Mouse (Mus musculus) left cerebral cortex, adult 18-20 months (tissue): ENCODE data around the gene Gm20517. TPM values are rescaled to one million over a fixed set of nuclear protein-coding genes. Genes with fewer than 3 reads are reported as not detected.

ENCODE experiments used
- DNase-seq, 2 experiments: peaks; one replicate each; pipeline ENCODE4 v3.0.0; 2021 to 2022; ENCODE audit warnings: low spot score in 2 of 2, mixed read lengths in 1 of 2
- total RNA-seq, 2 experiments: library from RNA; stranded (reverse); gene quantifications; 2 replicates each; pipeline ENCODE4 v1.2.3; 2021

Gm20517 gene
- total RNA-seq, 2 experiments from 2014 or later: 3.3 to 8.3 TPM

DNA sequence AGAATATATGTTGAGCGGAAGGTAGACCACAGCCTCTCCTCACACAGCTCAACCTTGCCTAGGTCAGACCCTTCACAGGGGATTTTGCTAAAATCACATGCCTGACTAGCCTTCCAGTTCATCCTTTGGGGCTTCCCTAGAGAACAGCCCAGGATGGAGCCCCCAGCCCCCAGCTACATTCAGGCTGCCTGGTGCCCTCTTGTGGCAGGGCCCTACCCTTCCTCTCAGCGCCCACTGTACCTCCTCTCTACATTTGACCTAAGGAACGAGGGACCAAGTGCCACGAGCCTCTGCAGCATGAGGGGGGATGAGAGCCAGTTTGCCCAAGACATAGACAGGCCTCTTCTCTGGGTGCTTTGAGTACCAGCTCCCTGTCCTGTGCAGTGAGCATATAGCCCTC, 93.3 kb downstream of the Gm20517 start:
- no peak for DNase-seq

DNA sequence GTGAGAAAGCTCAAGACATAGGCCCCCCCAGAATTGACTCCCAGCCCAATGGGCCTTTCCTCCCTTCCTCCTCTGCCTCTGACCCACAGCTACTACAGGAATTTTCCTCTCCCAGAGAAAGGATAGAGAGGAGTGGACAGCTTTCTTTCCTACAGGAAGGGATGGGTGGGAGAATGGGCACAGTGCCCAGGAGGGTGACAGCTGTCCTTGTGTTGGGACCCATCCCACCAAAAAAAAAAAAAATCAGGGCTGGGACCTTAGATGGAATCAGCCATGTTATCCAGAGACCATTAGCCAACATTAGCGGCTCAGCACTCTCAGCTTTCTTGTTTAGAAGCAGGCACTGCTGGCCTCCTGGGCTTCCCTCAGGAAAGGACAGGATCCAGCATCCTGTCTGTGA, 94.8 kb downstream of the Gm20517 start:
- DNase-seq: no peak

DNA sequence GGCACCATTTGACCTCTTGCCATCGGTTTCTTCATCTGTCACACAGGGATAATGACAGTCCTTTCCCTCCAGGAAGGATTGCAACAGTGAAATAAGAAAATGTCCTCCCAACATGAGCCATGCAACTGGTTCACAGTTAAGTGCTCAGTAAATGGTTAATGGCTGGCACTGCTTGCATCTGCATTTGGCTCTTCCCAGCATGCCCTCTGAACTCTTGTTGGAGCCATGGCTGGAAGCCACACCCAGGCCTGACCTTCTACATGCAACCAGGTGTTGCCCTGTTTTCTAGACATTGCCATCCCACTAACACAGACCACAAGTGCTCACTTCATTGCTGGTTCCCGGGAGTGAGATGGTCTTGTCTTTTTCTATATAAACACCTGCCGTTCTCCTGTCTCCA, 96.6 kb downstream of the Gm20517 start:
- no peak for DNase-seq

DNA sequence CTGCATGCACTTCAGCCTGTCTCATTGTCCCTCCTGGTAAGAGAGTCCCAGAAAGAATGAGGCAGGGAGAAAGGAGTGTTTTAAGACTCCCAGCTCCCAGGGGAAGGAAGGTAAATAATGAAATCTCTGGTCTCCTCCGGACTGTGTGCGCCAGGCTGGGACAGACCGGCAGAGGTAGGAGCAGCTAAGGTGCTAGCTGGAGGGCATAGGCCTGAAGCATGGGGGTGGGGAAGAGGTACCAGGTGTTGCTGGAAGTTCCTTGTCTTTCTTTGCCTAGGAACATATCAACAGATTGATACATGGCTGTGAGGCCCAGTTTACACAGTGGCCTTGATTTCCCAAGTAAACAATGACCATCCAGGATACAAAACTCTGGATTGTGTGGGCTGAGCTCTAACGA, 97.6 kb downstream of the Gm20517 start:
- no peak for DNase-seq

DNA sequence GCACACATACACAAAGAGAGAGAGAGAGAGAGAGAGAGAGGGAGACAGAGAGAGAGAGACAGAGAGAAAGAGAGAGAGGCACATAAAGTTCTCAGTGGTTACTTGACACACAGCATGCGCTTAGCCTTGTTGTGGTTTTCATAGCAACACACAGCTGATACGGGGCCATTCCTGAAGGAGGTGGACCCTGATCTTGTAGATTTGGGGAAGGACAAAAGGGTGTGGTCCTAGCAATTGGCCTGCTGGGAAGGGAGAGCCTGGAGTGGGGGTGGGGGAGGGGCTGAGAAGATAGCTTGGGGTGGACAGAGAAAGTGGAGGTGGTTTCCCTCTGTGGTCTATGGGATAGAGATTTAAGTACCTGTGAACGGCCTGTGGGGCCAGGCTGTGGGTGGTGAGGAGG, 98.6 kb downstream of the Gm20517 start:
- DNase-seq: no peak

DNA sequence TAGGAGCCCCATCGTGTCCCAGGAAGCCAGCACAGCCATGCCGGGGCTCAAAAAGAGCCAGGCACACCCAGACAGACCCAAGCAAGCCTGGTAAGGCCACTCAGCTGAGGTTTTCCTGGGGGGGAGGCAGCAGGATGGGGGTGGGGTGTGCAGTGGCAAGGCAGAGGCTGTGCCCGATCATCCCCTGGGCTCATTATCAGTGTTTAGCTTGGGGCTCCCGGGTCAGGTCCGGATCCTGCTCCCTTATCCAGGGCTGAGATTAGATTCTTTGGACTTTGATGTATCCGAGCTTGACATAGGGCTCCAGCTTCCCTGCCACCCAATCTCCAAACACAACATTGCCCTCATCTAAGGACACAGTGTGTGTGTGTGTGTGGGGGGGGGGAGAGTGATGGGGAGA, 100.5 kb downstream of the Gm20517 start:
- DNase-seq: no peak

DNA sequence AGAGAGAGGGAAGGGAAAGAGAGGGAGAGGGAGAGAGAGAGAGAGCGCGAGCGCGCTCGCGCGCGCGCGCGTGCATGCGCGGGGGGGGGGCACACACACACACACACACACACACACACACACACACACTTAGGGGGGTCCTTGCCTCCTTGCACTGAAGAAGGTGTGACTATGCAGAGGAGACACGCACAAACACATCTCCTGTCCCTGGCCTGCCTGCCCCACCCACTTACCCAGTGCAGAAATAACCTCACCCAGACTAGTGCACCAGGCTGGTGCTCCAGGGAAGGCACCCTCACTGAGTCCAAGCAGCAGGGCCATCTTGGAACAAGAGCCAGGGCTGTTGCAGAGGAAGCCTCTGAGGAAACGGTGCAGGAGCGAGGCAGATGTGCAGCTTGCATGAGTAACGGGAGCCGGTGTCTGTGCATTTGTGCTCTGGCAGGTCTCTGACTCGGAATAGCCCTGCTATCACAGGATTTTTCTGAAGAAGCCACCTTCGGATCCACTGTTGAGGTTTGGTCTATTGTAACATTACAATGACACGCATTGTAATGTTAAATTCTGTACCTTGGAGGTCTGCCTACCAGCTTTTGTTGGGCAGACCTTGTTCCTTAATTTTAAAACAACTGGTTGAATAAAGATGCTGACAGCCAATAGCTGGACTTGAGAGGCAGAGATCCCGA, 101.6 kb downstream of the Gm20517 start:
- no peak for DNase-seq

DNA sequence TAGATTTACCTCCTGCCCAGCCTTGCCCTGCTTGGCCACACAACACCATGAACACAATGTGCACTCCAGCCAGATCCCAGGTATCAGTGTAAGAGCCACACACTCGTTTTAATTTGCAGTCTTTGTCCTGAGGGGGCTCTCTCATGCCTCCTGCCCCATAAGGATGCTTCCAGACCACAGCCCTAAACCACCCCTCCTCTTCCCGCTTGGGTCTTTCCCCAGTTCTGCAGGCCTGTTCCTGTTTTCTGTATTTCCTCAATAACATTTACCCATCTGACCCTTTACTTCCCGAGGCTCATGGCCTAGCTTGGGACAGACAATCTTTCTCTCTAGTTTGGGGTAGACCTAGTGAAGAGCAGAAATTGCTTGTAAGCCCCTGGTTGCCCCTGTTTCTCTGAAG, 103.6 kb downstream of the Gm20517 start:
- DNase-seq: no peak

DNA sequence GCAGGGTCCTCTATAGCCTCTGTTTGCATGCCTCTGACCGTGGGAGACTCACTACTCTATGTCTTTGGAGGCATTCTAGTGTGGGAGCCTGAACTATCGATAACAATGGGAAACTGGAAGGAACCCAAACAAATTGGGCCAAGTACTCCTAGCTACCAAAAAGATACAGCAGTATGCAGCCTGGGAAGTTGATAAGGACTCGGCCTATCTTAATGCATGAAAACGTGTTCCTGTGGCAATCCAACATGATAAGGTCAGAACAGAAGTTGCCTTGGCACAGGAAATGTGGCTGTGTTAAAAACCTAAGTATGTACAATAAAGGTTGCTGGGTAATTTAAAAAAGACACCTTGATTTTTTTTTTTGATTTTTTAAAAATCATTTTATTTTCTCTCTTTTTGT, 109.8 kb downstream of the Gm20517 start:
- no peak for DNase-seq

DNA sequence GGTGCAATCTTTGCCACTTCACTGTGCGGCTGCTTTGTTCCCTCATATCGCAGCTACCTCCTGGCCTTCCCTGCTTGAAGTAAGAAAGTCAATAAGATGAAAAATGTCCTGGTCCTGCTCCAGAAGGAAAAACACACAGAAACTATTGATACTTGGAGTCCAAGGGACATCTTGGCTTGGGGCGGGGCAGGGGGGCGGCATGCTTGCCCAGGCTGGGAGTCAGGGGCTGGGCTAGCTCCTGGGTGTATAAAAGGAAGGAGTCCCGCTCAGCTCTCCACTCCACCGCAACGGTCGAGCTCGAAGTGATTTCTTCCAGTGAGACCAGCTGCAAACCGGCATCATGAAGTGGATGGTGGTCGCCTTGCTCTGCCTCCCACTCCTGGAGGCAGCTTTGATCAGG, 115.2 kb downstream of the Gm20517 start, which contains the start of gene Pgc:
Gene Pgc (plus strand): TSS at position 277 of the 400 bp plus-strand sequence.
- no peak for DNase-seq

DNA sequence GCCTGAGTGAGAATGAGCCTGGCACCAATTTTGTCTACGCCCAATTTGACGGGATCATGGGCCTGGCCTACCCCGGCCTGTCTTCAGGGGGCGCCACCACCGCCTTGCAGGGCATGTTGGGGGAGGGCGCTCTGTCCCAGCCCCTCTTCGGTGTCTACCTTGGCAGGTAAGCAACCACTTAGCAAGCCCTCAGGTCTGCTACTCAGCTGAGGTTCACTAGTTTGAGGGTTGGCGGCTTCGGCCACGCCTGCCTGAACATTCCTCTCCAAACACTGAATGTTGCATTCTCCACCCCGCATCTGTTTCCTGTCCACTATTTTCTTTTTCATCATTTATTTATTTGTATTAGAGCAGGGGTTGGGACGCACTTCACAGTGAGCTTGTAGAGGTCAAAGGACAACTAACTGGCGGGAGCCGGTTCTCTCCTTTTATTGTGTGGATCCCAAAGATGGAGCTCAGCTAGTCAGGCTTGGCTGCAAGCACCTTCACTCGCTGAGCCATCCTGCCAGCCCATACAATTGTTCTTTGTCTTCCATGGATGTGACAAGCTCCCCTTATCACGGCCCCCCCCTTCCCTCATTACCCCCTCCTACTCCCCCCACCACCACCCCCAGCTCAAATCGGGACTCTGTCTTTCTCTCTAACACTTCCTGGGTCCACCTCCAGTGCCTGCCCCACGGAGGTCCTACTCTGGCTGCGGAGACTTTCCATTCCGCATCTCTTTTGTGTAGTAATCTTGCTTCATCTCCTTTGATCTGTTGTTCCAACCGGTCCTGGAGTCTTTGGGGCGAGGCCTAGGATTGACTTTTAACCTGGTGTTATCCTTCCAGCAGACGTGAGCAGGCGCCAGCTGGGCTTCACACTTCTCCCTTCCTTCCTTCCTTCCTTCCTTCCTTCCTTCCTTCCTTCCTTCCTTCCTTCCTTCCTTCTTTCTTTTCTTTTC, 119.5 kb downstream of the Gm20517 start:
- DNase-seq: no peak

Other genes starting within 250 kb of the Gm20517 start
- gene Mrps10, start 242.7 kb upstream of the Gm20517 start, total RNA-seq: 10 to 100 TPM; 30.0 to 33.6 TPM
- gene Guca1b, start 226.2 kb upstream of the Gm20517 start, total RNA-seq: 1 to 10 TPM; 1.7 to 2.8 TPM
- gene Guca1a, start 211.0 kb upstream of the Gm20517 start, total RNA-seq: under 1 TPM in 1 of 2 experiments, not detected in 1; 0.40 TPM
- gene AI661453, start 175.0 kb upstream of the Gm20517 start, total RNA-seq: under 1 TPM; 0.46 to 0.54 TPM
- under 1 TPM in 1 of 2 experiments, not detected in 1; 0.21 TPM for gene 1700001C19Rik, start 174.2 kb upstream of the Gm20517 start, total RNA-seq
- 10 to 100 TPM; 16.8 to 19.1 TPM for gene Taf8, start 109.3 kb upstream of the Gm20517 start, total RNA-seq
- 10 to 100 TPM; 33.6 to 40.7 TPM for gene Ccnd3, start 106.5 kb upstream of the Gm20517 start, total RNA-seq
- gene Bysl, start 97 bp upstream of the Gm20517 start, total RNA-seq: 10 to 100 TPM; 18.3 to 18.7 TPM
- 10 to 100 TPM; 33.0 to 33.5 TPM for gene Med20, start within 50 bp of the Gm20517 start, total RNA-seq
- gene Usp49, start 19.1 kb downstream of the Gm20517 start, total RNA-seq: 10 to 100 TPM in 1 of 2 experiments, 1 to 10 TPM in 1; 8.0 to 11.3 TPM
- gene Tomm6, start 76.8 kb downstream of the Gm20517 start, total RNA-seq: 100 to 1,000 TPM; 205 to 227 TPM
- 10 to 100 TPM; 32.2 to 37.0 TPM for gene Frs3, start 77.4 kb downstream of the Gm20517 start, total RNA-seq
- gene Gm21981, start 82.9 kb downstream of the Gm20517 start, total RNA-seq: 1 to 10 TPM; 4.1 to 5.3 TPM
- gene Prickle4, start 83.1 kb downstream of the Gm20517 start, total RNA-seq: 1 to 10 TPM; 2.5 to 4.5 TPM
- not detected for gene Pgc, start 115.3 kb downstream of the Gm20517 start, total RNA-seq
- gene Tfeb, start 125.4 kb downstream of the Gm20517 start, total RNA-seq: 10 to 100 TPM; 10.4 to 13.5 TPM
- under 1 TPM in 1 of 2 experiments, not detected in 1; 0.88 TPM for gene Mdfi, start 223.1 kb downstream of the Gm20517 start, total RNA-seq